Mouse (Mus musculus): ENCODE measurements around the gene Cntrob. TPM values are rescaled to one million over a fixed set of nuclear protein-coding genes. Genes with fewer than 3 reads are reported as not detected.

Cntrob gene
- polyA plus RNA-seq, 1 experiment = 9.2 TPM

DNA sequence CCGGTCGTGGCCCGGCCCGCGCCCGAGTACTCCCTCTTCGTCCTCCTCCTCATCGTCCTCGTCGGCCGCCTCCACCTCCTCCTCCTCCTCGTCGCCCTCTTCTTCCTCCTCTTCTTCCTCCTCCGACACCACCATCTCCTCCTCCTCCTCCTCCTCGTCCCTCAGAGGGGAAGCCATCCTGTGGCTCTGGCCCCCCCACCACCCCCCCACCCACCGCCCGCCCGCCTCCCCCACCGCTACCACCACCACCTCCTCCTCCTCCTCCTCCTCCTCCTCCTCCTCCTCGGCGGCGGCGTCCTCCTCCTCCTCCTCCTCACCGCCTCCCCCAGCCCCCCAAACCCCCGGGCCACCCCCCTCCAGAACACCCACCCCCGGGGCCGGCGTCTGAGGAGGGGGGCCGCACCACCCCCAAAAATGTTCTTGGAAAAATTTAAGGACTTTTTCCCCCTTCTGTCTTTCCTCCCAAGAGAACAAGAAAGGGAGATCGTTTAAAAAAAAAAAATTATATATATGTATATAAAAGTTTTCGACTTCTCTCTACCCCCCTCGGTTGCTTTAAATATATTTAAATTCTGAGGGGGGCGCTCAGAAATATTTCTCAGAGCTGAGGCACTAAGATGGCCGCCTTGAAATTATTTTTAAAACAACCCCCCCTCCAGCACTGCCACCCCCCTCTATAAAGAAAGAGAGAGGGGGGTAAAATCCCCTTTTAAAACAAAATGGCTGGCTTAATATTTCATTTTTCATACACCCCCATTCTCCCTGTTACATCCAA lies 45.8 kb upstream of the Cntrob start, which contains the start of gene Chd3:
Gene Chd3, minus strand, starts transcription at position 192 of the 775 bp plus-strand sequence.
- no peaks in the 10 kb centered on the region for H3K27me3 ChIP-seq (ENCODE audit: control insufficient read depth, insufficient read depth, low read length)

DNA sequence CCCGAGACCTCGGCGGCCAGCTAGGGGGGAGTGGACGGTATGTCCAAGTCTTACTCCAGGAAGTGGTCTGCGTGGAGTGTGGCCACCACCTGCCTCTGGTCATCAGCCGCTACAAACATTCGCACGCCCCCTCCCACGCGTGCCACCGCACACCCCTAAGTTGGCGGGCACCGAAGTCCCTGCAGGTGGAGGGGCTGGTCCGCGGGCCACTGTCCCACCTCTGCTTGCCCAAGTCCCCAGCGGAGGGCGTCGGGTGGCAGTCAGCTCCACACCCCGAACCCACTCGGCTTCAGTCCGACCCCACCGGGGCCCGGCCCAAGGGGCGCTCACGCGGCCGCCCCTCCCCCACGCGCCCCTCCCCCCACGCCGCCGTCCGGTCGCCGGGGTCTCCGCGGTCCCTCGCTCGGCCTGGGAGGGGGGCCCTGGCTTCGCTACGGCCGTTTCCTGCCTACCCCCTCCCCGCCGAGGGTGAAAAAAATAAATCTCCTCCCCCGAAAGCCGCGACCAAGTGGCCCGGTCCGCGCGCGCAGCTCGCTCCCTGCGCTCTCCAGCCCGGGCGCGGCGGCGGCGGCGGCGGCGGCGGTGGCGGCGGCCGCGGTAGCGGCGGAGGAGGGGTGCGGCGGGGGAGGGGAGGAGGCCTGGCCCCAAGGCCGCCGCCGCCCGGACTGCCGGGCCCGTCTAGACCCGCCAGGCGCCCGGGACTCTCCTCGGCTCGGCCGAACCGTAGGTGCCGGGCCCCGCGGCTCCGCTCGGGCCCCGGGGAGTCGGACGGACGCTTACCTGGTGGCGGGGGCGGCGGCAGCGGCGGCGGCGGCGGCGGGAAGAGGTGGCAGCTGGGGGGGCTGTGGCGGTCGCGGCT lies 45.0 kb upstream of the Cntrob start:
- peaks cover 8% of the 10 kb centered on the region; the same call in 1 of the 2 replicates for H3K4me1 ChIP-seq (ENCODE audit: control insufficient read depth, insufficient read depth, insufficient read length)
- peak in 1 of 2 experiments; percentile 37 for DNase-seq (ENCODE audit: low read depth in 1 of 2, low spot score in 2 of 2)

More for the DNA sequence above, 45.8 kb upstream of the Cntrob start, which contains the start of gene Chd3:
- Histone ChIP-seq H3K36me3 (ENCODE audit: control insufficient read depth, insufficient read depth, low read length) (no peaks in the 10 kb centered on the region), H3K4me3 (ENCODE audit: extremely low read depth, insufficient read depth, insufficient read length) (peak within 1 kb of the TSS; percentile 92), H3K4me1 (ENCODE audit: control insufficient read depth, insufficient read depth, insufficient read length) (peaks cover 8% of the 10 kb centered on the region; the same call in 1 of the 2 replicates), H3K27ac (ENCODE audit: insufficient read depth, low read length) (peak within 1 kb of the TSS; percentile 89)
- WGBS = 0% methylated on average over 19 of the region's 34 CpGs
- TF ChIP-seq POLR2A (IDR thresholded peaks at IDR 0.05; ENCODE audit: low read depth, low read length) = no peak; the same call in 1 of the 2 replicates
- TF ChIP-seq CTCF (IDR thresholded peaks at IDR 0.05; ENCODE audit: extremely low read depth, insufficient read depth, insufficient read length, insufficient replicate concordance) = no peak
- no peak for DNase-seq (ENCODE audit: low read depth in 1 of 2, low spot score in 2 of 2)

DNA sequence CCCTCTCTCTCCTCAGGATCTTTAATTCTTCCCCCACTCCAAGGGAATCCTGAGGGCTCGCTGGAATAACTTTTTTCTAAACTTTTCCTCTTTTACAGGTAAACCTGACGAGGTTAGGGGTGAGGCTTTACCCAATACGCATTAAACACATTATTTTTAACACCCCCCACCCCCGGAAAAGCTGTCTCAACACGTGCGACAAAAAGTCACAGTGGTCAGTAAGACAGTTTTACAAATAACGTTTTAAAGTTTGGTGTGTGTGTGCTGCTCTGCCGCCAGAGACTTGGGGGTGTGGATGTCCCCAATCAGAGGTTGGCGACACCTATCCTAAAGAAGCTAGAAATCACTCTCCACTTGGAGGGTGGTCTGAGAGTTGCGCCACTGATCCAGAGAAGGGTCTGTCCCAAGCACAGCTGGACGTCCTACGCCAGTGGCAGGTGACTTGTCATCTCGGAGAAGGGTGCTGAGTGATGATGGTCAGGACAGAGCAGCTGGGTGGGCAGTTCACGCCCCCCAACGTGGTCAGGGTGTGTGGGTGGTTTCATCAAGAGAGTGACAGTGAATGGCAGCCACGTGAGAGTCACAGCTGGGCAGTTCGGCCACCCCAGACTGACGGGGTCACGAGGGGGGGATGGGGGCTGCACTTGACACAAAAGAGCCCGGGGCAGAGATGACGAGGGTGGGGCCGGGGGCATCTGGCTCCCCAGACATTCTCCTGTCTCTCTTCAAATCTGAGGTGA lies 44.2 kb upstream of the Cntrob start:
- no peaks in the 10 kb centered on the region for H3K27me3 ChIP-seq (ENCODE audit: control insufficient read depth, insufficient read depth, low read length)
- TF ChIP-seq CTCF (IDR thresholded peaks at IDR 0.05; ENCODE audit: extremely low read depth, insufficient read depth, insufficient read length, insufficient replicate concordance) = no peak
- TF ChIP-seq POLR2A (IDR thresholded peaks at IDR 0.05; ENCODE audit: low read depth, low read length) = no peak
- H3K4me1 ChIP-seq (ENCODE audit: control insufficient read depth, insufficient read depth, insufficient read length) = peaks cover 8% of the 10 kb centered on the region; the same call in 1 of the 2 replicates
- peak overlapping the region; percentile 89 for H3K27ac ChIP-seq (ENCODE audit: insufficient read depth, low read length)
- peaks cover 5% of the 10 kb centered on the region for H3K36me3 ChIP-seq (ENCODE audit: control insufficient read depth, insufficient read depth, low read length)
- peak overlapping the region; percentile 92 for H3K4me3 ChIP-seq (ENCODE audit: extremely low read depth, insufficient read depth, insufficient read length)
- DNase-seq (ENCODE audit: low read depth in 1 of 2, low spot score in 2 of 2) = peak in 1 of 2 experiments; percentile 44
- WGBS = 2% methylated on average over 22 of the region's 22 CpGs

More for the DNA sequence above, 45.0 kb upstream of the Cntrob start:
- TF ChIP-seq POLR2A (IDR thresholded peaks at IDR 0.05; ENCODE audit: low read depth, low read length) = no peak; the same call in 1 of the 2 replicates
- TF ChIP-seq CTCF (IDR thresholded peaks at IDR 0.05; ENCODE audit: extremely low read depth, insufficient read depth, insufficient read length, insufficient replicate concordance) = no peak
- Histone ChIP-seq H3K36me3 (ENCODE audit: control insufficient read depth, insufficient read depth, low read length) (peaks cover 4% of the 10 kb centered on the region), H3K27me3 (ENCODE audit: control insufficient read depth, insufficient read depth, low read length) (no peaks in the 10 kb centered on the region), H3K4me3 (ENCODE audit: extremely low read depth, insufficient read depth, insufficient read length) (peak overlapping the region; percentile 92), H3K27ac (ENCODE audit: insufficient read depth, low read length) (peak overlapping the region; percentile 89)
- under 1% methylated on average over 82 of the region's 106 CpGs for WGBS

DNA sequence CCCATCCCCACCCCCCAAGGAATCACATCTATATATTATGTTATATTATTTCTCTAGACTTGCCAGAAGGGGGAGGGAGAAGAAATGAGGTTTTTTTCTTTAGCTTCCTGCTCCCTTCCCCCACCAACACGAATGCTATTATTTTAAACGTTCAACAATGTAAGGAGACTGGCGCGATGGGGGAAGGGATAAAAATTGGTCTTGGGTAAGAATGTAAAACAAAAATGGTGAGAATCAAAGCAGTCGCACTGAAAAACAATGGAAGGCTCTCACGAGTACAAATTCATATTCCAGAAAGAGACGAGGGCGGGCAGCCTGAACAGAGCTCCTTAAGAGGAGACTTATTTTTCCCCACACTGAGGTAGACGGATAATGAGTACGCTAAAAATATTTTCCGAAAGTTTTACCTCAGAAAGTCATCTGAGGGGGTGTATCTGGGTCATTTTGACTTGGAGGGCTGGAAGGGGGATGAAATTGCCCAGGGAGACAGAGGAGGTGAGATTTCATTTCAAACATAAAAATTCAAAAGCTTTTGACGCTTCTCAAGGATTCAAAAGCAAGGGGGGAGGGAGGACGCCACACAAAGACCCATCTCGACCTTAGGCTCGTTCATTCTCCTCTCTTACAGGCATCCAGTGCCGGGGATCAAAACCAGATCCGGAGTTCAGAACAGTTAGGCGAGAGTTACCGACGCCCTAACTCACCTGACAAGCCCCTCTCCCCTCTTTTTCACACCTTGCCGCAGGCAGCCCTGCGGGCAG lies 43.5 kb upstream of the Cntrob start:
- peak in 1 of 2 experiments; percentile 22 for DNase-seq (ENCODE audit: low read depth in 1 of 2, low spot score in 2 of 2)
- TF ChIP-seq CTCF (IDR thresholded peaks at IDR 0.05; ENCODE audit: extremely low read depth, insufficient read depth, insufficient read length, insufficient replicate concordance) (no peak), POLR2A (IDR thresholded peaks at IDR 0.05; ENCODE audit: low read depth, low read length) (peak; percentile 23; the same call in 1 of the 2 replicates)
- H3K4me3 ChIP-seq (ENCODE audit: extremely low read depth, insufficient read depth, insufficient read length) = peak overlapping the region; percentile 92
- under 1% methylated on average over 22 of the region's 22 CpGs for WGBS
- H3K27ac ChIP-seq (ENCODE audit: insufficient read depth, low read length) = peak overlapping the region; percentile 89
- peaks cover 8% of the 10 kb centered on the region; the same call in 1 of the 2 replicates for H3K4me1 ChIP-seq (ENCODE audit: control insufficient read depth, insufficient read depth, insufficient read length)
- no peaks in the 10 kb centered on the region for H3K27me3 ChIP-seq (ENCODE audit: control insufficient read depth, insufficient read depth, low read length)
- peaks cover 7% of the 10 kb centered on the region for H3K36me3 ChIP-seq (ENCODE audit: control insufficient read depth, insufficient read depth, low read length)

DNA sequence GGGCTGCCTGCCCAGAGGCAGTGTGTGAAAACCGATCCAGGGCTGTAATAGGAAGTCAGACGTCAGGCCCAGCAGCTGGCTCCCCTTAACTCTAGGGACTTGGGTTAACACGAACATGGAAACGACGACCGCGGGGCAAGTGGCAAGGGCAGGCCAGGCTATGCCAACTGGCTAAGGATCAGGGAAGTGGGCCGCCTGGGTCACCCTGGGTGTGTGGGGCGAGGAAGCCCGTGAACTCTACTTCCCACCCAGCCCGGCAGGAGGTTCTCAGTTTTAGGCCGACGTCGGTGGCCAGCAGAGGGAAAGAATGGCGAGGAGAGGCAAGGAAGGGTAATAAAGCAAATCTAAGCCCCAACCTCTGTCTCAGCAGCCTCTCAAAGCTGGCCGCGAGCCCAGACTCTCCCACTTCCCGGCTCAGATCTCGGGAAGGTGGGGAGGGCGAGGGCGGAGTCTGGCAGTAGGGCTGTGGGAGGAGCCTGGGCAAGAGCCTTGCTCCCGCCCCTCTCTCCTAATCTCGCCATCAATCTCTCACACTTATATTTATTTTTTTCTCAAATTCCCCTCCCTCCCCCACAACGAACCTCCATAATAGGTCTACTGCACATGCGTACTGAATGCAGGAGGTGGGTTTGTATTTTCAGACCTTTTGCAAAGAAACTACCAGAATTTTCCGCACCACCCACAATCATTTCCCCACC lies 42.7 kb upstream of the Cntrob start:
- TF ChIP-seq POLR2A (IDR thresholded peaks at IDR 0.05; ENCODE audit: low read depth, low read length) (peak; percentile 52; the same call in 1 of the 2 replicates), CTCF (IDR thresholded peaks at IDR 0.05; ENCODE audit: extremely low read depth, insufficient read depth, insufficient read length, insufficient replicate concordance) (no peak)
- H3K27ac ChIP-seq (ENCODE audit: insufficient read depth, low read length) = peak overlapping the region; percentile 94
- peaks cover 13% of the 10 kb centered on the region for H3K36me3 ChIP-seq (ENCODE audit: control insufficient read depth, insufficient read depth, low read length)
- WGBS = 2% methylated on average over 26 of the region's 26 CpGs
- peak overlapping the region; percentile 57 for H3K4me3 ChIP-seq (ENCODE audit: extremely low read depth, insufficient read depth, insufficient read length)
- DNase-seq (ENCODE audit: low read depth in 1 of 2, low spot score in 2 of 2) = peak; percentile 89 to 92
- H3K27me3 ChIP-seq (ENCODE audit: control insufficient read depth, insufficient read depth, low read length) = no peaks in the 10 kb centered on the region
- peaks cover 8% of the 10 kb centered on the region; the same call in 1 of the 2 replicates for H3K4me1 ChIP-seq (ENCODE audit: control insufficient read depth, insufficient read depth, insufficient read length)

Data from spleen, adult 2 months (tissue).